Mouse (Mus musculus) ES-E14 (cell line): ENCODE data around the gene AC161166.1. TPM values are rescaled to one million over a fixed set of nuclear protein-coding genes. Genes with fewer than 3 reads are reported as not detected.
"Not testable (repeated sequence)": the region's sequence is repeated elsewhere in the genome, so short reads cannot be mapped to it uniquely, and the experiment has no call there.

Experiments
- DNase-seq: peaks from one replicate; pipeline ENCODE4 v3.0.0-alpha.2; 2013; ENCODE audit warnings: low read depth, low spot score
- H3K27ac ChIP-seq: 2 replicates; pipeline ENCODE4 v1.5.1; 2012; ENCODE audit warnings: low read depth, mild to moderate bottlenecking, low read length, moderate library complexity, mixed read lengths; ENCODE audit not compliant: poor library complexity, insufficient read depth, severe bottlenecking
- H3K36me3 ChIP-seq: 2 replicates; pipeline ENCODE4 v1.6.1; 2012; ENCODE audit warnings: mild to moderate bottlenecking, low read length, moderate library complexity, mixed read lengths; ENCODE audit not compliant: control insufficient read depth, poor library complexity, insufficient read depth, severe bottlenecking
- H3K4me1 ChIP-seq, 2 experiments: fragments of 150-350 bp in 1 of 2; sonication (generic) in 1 of 2; 2 replicates each; pipeline ENCODE4 v1.6.1; 2012; ENCODE audit warnings: low read length in 2 of 2, mild to moderate bottlenecking in 1 of 2, mixed read lengths in 1 of 2; ENCODE audit not compliant: control insufficient read depth in 2 of 2, insufficient read depth in 2 of 2, poor library complexity in 1 of 2
- H3K4me3 ChIP-seq, 2 experiments: fragments of 150-350 bp in 1 of 2; sonication (generic) in 1 of 2; 2 replicates each; pipeline ENCODE4 v1.5.1; 2012; ENCODE audit warnings: low read length in 2 of 2, low read depth in 1 of 2, mild to moderate bottlenecking in 1 of 2, mixed read lengths in 1 of 2; ENCODE audit not compliant: insufficient read depth in 1 of 2, poor library complexity in 1 of 2, severe bottlenecking in 1 of 2
- H3K9ac ChIP-seq: 2 replicates; pipeline ENCODE4 v1.6.1; 2012; ENCODE audit warnings: low read depth, mild to moderate bottlenecking, low read length, mixed read lengths; ENCODE audit not compliant: poor library complexity, insufficient read depth, severe bottlenecking
- H3K9me3 ChIP-seq: fragments of 150-350 bp; sonication (generic); 2 replicates; pipeline ENCODE4 v1.6.1; 2012; ENCODE audit warnings: low read depth, mild to moderate bottlenecking, low read length; ENCODE audit not compliant: control insufficient read depth, insufficient read depth
- CHD2 ChIP-seq: IDR thresholded peaks from 2 replicates; pipeline ENCODE4 v1.6.1; 2014; ENCODE audit warnings: mild to moderate bottlenecking, low read depth, low read length, inconsistent platforms
- HCFC1 ChIP-seq: IDR thresholded peaks from 2 replicates; pipeline ENCODE4 v1.6.1; 2012; ENCODE audit warnings: low read length, inconsistent platforms, borderline replicate concordance; ENCODE audit not compliant: insufficient read depth
- MAFK ChIP-seq: IDR thresholded peaks from 2 replicates; pipeline ENCODE4 v1.6.1; 2014; ENCODE audit warnings: mild to moderate bottlenecking, low read depth, low read length, inconsistent platforms; ENCODE audit not compliant: insufficient read depth
- ZC3H11A ChIP-seq: IDR thresholded peaks from 2 replicates; pipeline ENCODE4 v1.6.1; 2012; ENCODE audit warnings: low read depth, mild to moderate bottlenecking, inconsistent platforms, low read length, borderline replicate concordance
- ZNF384 ChIP-seq: IDR thresholded peaks from 2 replicates; pipeline ENCODE4 v1.6.1; 2012; ENCODE audit warnings: low read depth, low read length, inconsistent platforms
- in situ Hi-C, 2 experiments: fragments of 600-800 bp; cut with MboI; formaldehyde crosslinking; loops; one replicate each; pipeline ENCODE4 v1.15.1; 2025; ENCODE audit warnings: low sequenced_read_pairs in 2 of 2, inconsistent platforms in 1 of 2; ENCODE audit not compliant: unreplicated experiment in 2 of 2
- total RNA-seq: library from RNA; depleted of rRNA; stranded (reverse); fragments of 300-350 nt; gene quantifications from 2 replicates; pipeline ENCODE4 v1.2.3, GENCODE M21; 2012

Gene AC161166.1
- total RNA-seq, 1 experiment = 1.2 TPM

GRCm38 (mm10) chr7:24517654-24518053 is 5.4 kb upstream of the AC161166.1 start:
- in situ Hi-C loops = loop anchor here in 1 of 2 experiments (25.0 kb wide), 1 partner anchor 105 kb away; no protein-coding TSS in a partner anchor
- Histone ChIP-seq H3K9me3 (no peaks in the 10 kb centered on the region), H3K36me3 (peaks cover 10% of the 10 kb centered on the region; the same call in 1 of the 2 replicates), H3K27ac (peak overlapping the region; percentile 80), H3K4me3 (no peak overlapping the region), H3K9ac (peak overlapping the region; percentile 23; the same call in 1 of the 2 replicates), H3K4me1 (peaks cover 9 to 37% of the 10 kb centered on the region in 2 experiments)
- no peak for TF ChIP-seq MAFK
- no peak for TF ChIP-seq CHD2
- TF ChIP-seq ZNF384 = no peak
- no peak for TF ChIP-seq ZC3H11A
- TF ChIP-seq HCFC1 = no peak
- DNase-seq = no peak

GRCm38 (mm10) chr7:24517077-24517476 is 4.8 kb upstream of the AC161166.1 start:
- Histone ChIP-seq H3K36me3 (peaks cover 11% of the 10 kb centered on the region; the same call in 1 of the 2 replicates), H3K4me1 (peaks cover 9 to 39% of the 10 kb centered on the region in 2 experiments)

GRCm38 (mm10) chr7:24516319-24516718 is 4.1 kb upstream of the AC161166.1 start:
- Histone ChIP-seq H3K36me3 (peaks cover 11% of the 10 kb centered on the region), H3K27ac (peak overlapping the region; percentile 74; the same call in 1 of the 2 replicates), H3K4me1 (peaks cover 9 to 45% of the 10 kb centered on the region in 2 experiments), H3K9ac (0 out of 2 replicates have a peak overlapping the region, but pooled peaks have one; percentile 18)
- not testable (repeated sequence) for H3K4me3 ChIP-seq, H3K9me3 ChIP-seq
- in situ Hi-C loops = loop anchor here in 1 of 2 experiments (25.0 kb wide), 1 partner anchor 104 kb away; no protein-coding TSS in a partner anchor
- peak; percentile 92 for TF ChIP-seq ZNF384
- TF ChIP-seq ZC3H11A = 0 out of 2 replicates have a peak, but pooled peaks have one; percentile 15
- DNase-seq = peak; percentile 88

More at GRCm38 (mm10) chr7:24517077-24517476, 4.8 kb upstream of the AC161166.1 start:
- in situ Hi-C loops = loop anchor here in 1 of 2 experiments (25.0 kb wide), 1 partner anchor 105 kb away; no protein-coding TSS in a partner anchor
- Histone ChIP-seq H3K9me3 (no peaks in the 10 kb centered on the region), H3K27ac (peak overlapping the region; percentile 80), H3K9ac (no peak overlapping the region), H3K4me3 (no peak overlapping the region)
- TF ChIP-seq MAFK (no peak), CHD2 (0 out of 2 replicates have a peak, but pooled peaks have one; percentile 28)
- DNase-seq = peak; percentile 82

- Histone ChIP-seq H3K4me3 (peak overlapping the region; percentile 73 to 94), H3K9ac (peak overlapping the region; percentile 98), H3K9me3 (no peaks in the 10 kb centered on the region), H3K36me3 (peaks cover 10% of the 10 kb centered on the region), H3K27ac (peak overlapping the region; percentile 97), H3K4me1 (peaks cover 2 to 32% of the 10 kb centered on the region in 2 experiments; a peak in 2 of 4 replicates)
- no peak for DNase-seq
- in situ Hi-C loops = loop anchor here in 1 of 2 experiments (25.0 kb wide), 1 partner anchor 95 kb away; no protein-coding TSS in a partner anchor
- no peak for TF ChIP-seq HCFC1
- peak; percentile 1; the same call in 1 of the 2 replicates for TF ChIP-seq ZNF384
- peak; percentile 43; the same call in 1 of the 2 replicates for TF ChIP-seq MAFK
These were observed 4.5 kb downstream of the AC161166.1 start for GRCm38 (mm10) chr7:24507726-24508114.
